Mouse (Mus musculus) myocyte (in vitro differentiated cells): ENCODE results near the gene Heatr6. TPM values are rescaled to one million over a fixed set of nuclear protein-coding genes. Genes with fewer than 3 reads are reported as not detected.

Experiments
- H3K27me3 ChIP-seq: one replicate; pipeline ENCODE4 v1.6.1; 2011; ENCODE audit not compliant: control insufficient read depth, insufficient read depth, insufficient read length
- H3K36me3 ChIP-seq: one replicate; pipeline ENCODE4 v1.6.1; 2011; ENCODE audit not compliant: control insufficient read depth, insufficient read depth
- H3K4me2 ChIP-seq: one replicate; pipeline ENCODE4 v1.6.1; 2011; ENCODE audit warnings: low read depth, control low read depth
- H3K4me3 ChIP-seq: one replicate; pipeline ENCODE4 v1.5.1; 2011; ENCODE audit warnings: mild to moderate bottlenecking, control low read depth, moderate library complexity
- H3K79me2 ChIP-seq: one replicate; pipeline ENCODE4 v1.6.1; 2011; ENCODE audit not compliant: control insufficient read depth, insufficient read depth
- H3ac ChIP-seq: one replicate; pipeline ENCODE4 v1.6.1; 2011; ENCODE audit not compliant: control insufficient read depth, insufficient read length
- CEBPB ChIP-seq: IDR thresholded peaks from 2 replicates; pipeline ENCODE4 v1.6.1; 2011; ENCODE audit warnings: mild to moderate bottlenecking, moderate library complexity; ENCODE audit not compliant: poor library complexity, insufficient read depth, severe bottlenecking
- E2F4 ChIP-seq: IDR thresholded peaks from one replicate; pipeline ENCODE4 v1.6.1; 2011; ENCODE audit warnings: mild to moderate bottlenecking, control low read depth, moderate library complexity; ENCODE audit not compliant: insufficient read depth
- MAX ChIP-seq: IDR thresholded peaks from one replicate; pipeline ENCODE4 v1.6.1; 2011; ENCODE audit warnings: low read depth, mild to moderate bottlenecking, control low read depth
- MYOD1 ChIP-seq, 3 experiments: IDR thresholded peaks; one replicate each; pipeline ENCODE4 v1.6.1; 2011; ENCODE audit warnings: control low read depth in 2 of 3, low read depth in 2 of 3, mild to moderate bottlenecking in 2 of 3, moderate library complexity in 1 of 3; ENCODE audit not compliant: insufficient read length in 2 of 3, control insufficient read depth in 1 of 3
- MYOG ChIP-seq, 3 experiments: IDR thresholded peaks; one replicate each; pipeline ENCODE4 v1.6.1; 2011; ENCODE audit warnings: control low read depth in 2 of 3, low read depth in 2 of 3, mild to moderate bottlenecking in 2 of 3; ENCODE audit not compliant: insufficient read length in 2 of 3, control insufficient read depth in 1 of 3, insufficient read depth in 1 of 3
- POLR2A ChIP-seq: IDR thresholded peaks from one replicate; pipeline ENCODE4 v1.6.1; 2011; ENCODE audit warnings: low read depth, mild to moderate bottlenecking, control low read depth, moderate library complexity; ENCODE audit not compliant: insufficient read length
- POLR2AphosphoS2 ChIP-seq: IDR thresholded peaks from one replicate; pipeline ENCODE4 v1.6.1; 2011; ENCODE audit warnings: low read depth, control low read depth; ENCODE audit not compliant: insufficient read length
- REST ChIP-seq: IDR thresholded peaks from one replicate; pipeline ENCODE4 v1.6.1; 2011; ENCODE audit warnings: mild to moderate bottlenecking, control low read depth, moderate library complexity; ENCODE audit not compliant: insufficient read depth, insufficient read length
- SRF ChIP-seq: IDR thresholded peaks from one replicate; pipeline ENCODE4 v1.6.1; 2011; ENCODE audit warnings: low read depth; ENCODE audit not compliant: control insufficient read depth, insufficient read length
- TCF12 ChIP-seq: IDR thresholded peaks from one replicate; pipeline ENCODE4 v1.6.1; 2011; ENCODE audit warnings: mild to moderate bottlenecking, control low read depth; ENCODE audit not compliant: poor library complexity, insufficient read depth, severe bottlenecking
- TCF3 ChIP-seq: IDR thresholded peaks from one replicate; pipeline ENCODE4 v1.6.1; 2011; ENCODE audit warnings: low read depth, control low read depth; ENCODE audit not compliant: insufficient read length
- USF1 ChIP-seq: IDR thresholded peaks from one replicate; pipeline ENCODE4 v1.6.1; 2011; ENCODE audit warnings: low read depth, mild to moderate bottlenecking, control low read depth, moderate library complexity
- polyA plus RNA-seq: library from polyadenylated mRNA; unstranded; fragments of >200 nt; fragmentation: generic; extraction: Trizol; gene quantifications from one replicate; pipeline ENCODE4 v1.2.1, GENCODE M21; 2012; ENCODE audit warnings: missing spikeins

The Heatr6 gene
- polyA plus RNA-seq, 1 experiment, result 8.7 TPM

DNA sequence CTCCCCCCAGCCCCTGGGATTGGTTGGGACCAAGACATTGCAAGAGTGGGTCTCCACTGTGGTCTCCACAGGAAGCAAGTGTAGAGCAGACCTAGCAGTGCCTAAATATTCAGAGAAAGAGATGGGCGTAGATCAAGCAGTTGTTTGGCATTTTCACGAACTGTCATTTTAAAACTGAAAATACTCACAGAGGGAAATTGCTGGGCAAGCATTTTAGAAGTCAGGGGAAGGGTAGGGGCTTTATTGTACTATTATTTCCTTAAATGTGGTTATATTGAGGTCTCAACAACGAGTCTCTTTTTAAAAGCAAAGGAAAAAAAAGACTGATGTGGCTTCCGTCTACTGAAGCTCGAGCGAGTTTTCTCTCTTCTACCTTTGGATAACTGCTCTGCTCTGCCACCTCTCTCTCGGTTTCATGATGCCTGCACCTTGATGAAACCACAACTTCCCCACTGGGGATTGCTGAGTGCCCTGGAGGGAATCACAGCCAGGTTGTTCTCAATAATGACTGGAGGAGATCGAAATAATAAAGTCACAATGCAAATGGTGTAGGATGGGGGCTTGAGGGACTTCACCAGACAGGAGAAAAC is 75.2 kb downstream of the Heatr6 start:
- Histone ChIP-seq H3ac (no peak overlapping the region), H3K27me3 (no peaks in the 10 kb centered on the region), H3K4me2 (no peak overlapping the region), H3K36me3 (no peaks in the 10 kb centered on the region), H3K4me3 (no peak overlapping the region), H3K79me2 (no peaks in the 10 kb centered on the region)
- TF ChIP-seq MYOD1 (IDR thresholded peaks at IDR 0.05; ENCODE audit: control insufficient read depth in 1 of 3, insufficient read length in 2 of 3, low read depth in 2 of 3), result no peak
- TF ChIP-seq TCF3, result no peak

- Histone ChIP-seq H3ac (no peak overlapping the region), H3K27me3 (no peaks in the 10 kb centered on the region), H3K36me3 (no peaks in the 10 kb centered on the region), H3K79me2 (no peaks in the 10 kb centered on the region), H3K4me2 (no peak overlapping the region), H3K4me3 (no peak overlapping the region)
- no peak for TF ChIP-seq MYOG (IDR thresholded peaks at IDR 0.05; ENCODE audit: control insufficient read depth in 1 of 3, insufficient read depth in 1 of 3, insufficient read length in 2 of 3, low read depth in 2 of 3)
- no peak for TF ChIP-seq E2F4
- no peak for TF ChIP-seq SRF
- no peak for TF ChIP-seq TCF12
- no peak for TF ChIP-seq REST
- no peak for TF ChIP-seq MYOD1 (IDR thresholded peaks at IDR 0.05; ENCODE audit: control insufficient read depth in 1 of 3, insufficient read length in 2 of 3, low read depth in 2 of 3)
- no peak for TF ChIP-seq POLR2AphosphoS2
- TF ChIP-seq TCF3, result no peak
- no peak for TF ChIP-seq POLR2A
- TF ChIP-seq MAX, result no peak
- TF ChIP-seq CEBPB, result no peak
- TF ChIP-seq USF1, result no peak
These were observed 78.9 kb downstream of the Heatr6 start for GRCm38 (mm10) chr11:83832389-83832788.

Other genes starting within 250 kb of the Heatr6 start
- 0.04 TPM for gene Heatr9, start 231.5 kb upstream of the Heatr6 start, polyA plus RNA-seq
- gene Ccl5, start 223.2 kb upstream of the Heatr6 start, polyA plus RNA-seq, result 10.4 TPM
- gene Ccl9, start 175.1 kb upstream of the Heatr6 start, polyA plus RNA-seq, result 8.2 TPM
- 0.04 TPM for gene Ccl6, start 160.6 kb upstream of the Heatr6 start, polyA plus RNA-seq
- not detected for gene Rpl9-ps1, start 108.1 kb upstream of the Heatr6 start, polyA plus RNA-seq
- gene Ccl3, start 104.3 kb upstream of the Heatr6 start, polyA plus RNA-seq, result not detected
- not detected for gene Ccl4, start 91.1 kb upstream of the Heatr6 start, polyA plus RNA-seq
- gene Wfdc17, start 49.7 kb upstream of the Heatr6 start, polyA plus RNA-seq, result not detected
- not detected for gene Wfdc18, start 44.7 kb upstream of the Heatr6 start, polyA plus RNA-seq
- gene Wfdc21, start 6.8 kb upstream of the Heatr6 start, polyA plus RNA-seq, result not detected
- gene Hnf1b, start 96.4 kb downstream of the Heatr6 start, polyA plus RNA-seq, result not detected
- 12.1 TPM for gene Ddx52, start 188.4 kb downstream of the Heatr6 start, polyA plus RNA-seq
- 10.6 TPM for gene Synrg, start 210.7 kb downstream of the Heatr6 start, polyA plus RNA-seq